Mouse (Mus musculus) forebrain, embryonic 16.5 days (tissue): ENCODE measurements around the gene Slco1b2. TPM values are rescaled to one million over a fixed set of nuclear protein-coding genes. Genes with fewer than 3 reads are reported as not detected.
"Not testable (repeated sequence)": the region's sequence is repeated elsewhere in the genome, so short reads cannot be mapped to it uniquely, and the experiment has no call there.

Experiments
- ATAC-seq: fragments of 200-750 bp; cut with Nextera tagmentation; 2 replicates; pipeline ENCODE4 v1.8.0; 2017; ENCODE audit warnings: mild to moderate bottlenecking, moderate library complexity
- H3K27ac ChIP-seq: fragments of 300-500 bp; sonication (generic); 2 replicates; pipeline ENCODE4 v1.5.1; 2014; ENCODE audit warnings: low read length, control low read depth
- H3K27me3 ChIP-seq: fragments of 300-500 bp; sonication (generic); replicated peaks from 2 replicates; pipeline ENCODE4 v1.6.1; 2014; ENCODE audit warnings: low read length; ENCODE audit not compliant: control insufficient read depth, insufficient read depth
- H3K36me3 ChIP-seq: fragments of 300-500 bp; sonication (generic); 2 replicates; pipeline ENCODE4 v1.6.1; 2014; ENCODE audit not compliant: control insufficient read depth, insufficient read depth
- H3K4me1 ChIP-seq: fragments of 300-500 bp; sonication (generic); replicated peaks from 2 replicates; pipeline ENCODE4 v1.6.1; 2014; ENCODE audit warnings: low read length; ENCODE audit not compliant: control insufficient read depth, insufficient read depth
- H3K4me2 ChIP-seq: fragments of 300-500 bp; sonication (generic); 2 replicates; pipeline ENCODE4 v1.6.1; 2014; ENCODE audit warnings: mild to moderate bottlenecking, low read length, control low read depth
- H3K4me3 ChIP-seq: fragments of 300-500 bp; sonication (generic); replicated peaks from 2 replicates; pipeline ENCODE4 v1.5.1; 2014; ENCODE audit warnings: mild to moderate bottlenecking, low read length, control low read depth
- H3K9ac ChIP-seq: fragments of 300-500 bp; sonication (generic); replicated peaks from 2 replicates; pipeline ENCODE4 v1.6.1; 2014; ENCODE audit warnings: low read depth, low read length, control low read depth
- H3K9me3 ChIP-seq: fragments of 300-500 bp; sonication (generic); 2 replicates; pipeline ENCODE4 v1.6.1; 2016; ENCODE audit warnings: low read length; ENCODE audit not compliant: control insufficient read depth
- WGBS: fragments of 180-500 bp; shearing (Covaris S2); extraction: QIAGEN DNeasy Blood & Tissue Kit; methylation state at CpG from one replicate; pipeline ENCODE4 v1.1.7; 2014; 5-methylcytosine and 5-hydroxymethylcytosine counted together
- polyA plus RNA-seq: library from polyadenylated mRNA; unstranded; fragments of >200 nt; fragmentation: Nextera tagmentation; extraction: Ambion mirVana; gene quantifications from 2 replicates; pipeline ENCODE4 v1.2.1, GENCODE M21; 2015

Gene Slco1b2
- not detected in 2 replicates for polyA plus RNA-seq

- Histone ChIP-seq H3K9me3 (no peaks in the 10 kb centered on the region), H3K4me2 (no peak within 1 kb of the TSS), H3K4me3 (no peak within 1 kb of the TSS), H3K27ac (no peak within 1 kb of the TSS), H3K36me3 (no peaks in the 10 kb centered on the region), H3K9ac (no peak within 1 kb of the TSS), H3K4me1 (no peaks in the 10 kb centered on the region), H3K27me3 (no peaks in the 10 kb centered on the region)
- no peak for ATAC-seq
- WGBS, result 88% methylated on average over 3 of the region's 3 CpGs
These were observed at the start of gene Slco1b2 for GRCm38 (mm10) chr6:141629291-141629690. Slco1b2 (plus strand) TSS chr6:141629518.

- H3K36me3 ChIP-seq, result no peaks in the 10 kb centered on the region
- H3K4me1 ChIP-seq, result no peaks in the 10 kb centered on the region
- WGBS, result 86% methylated on average over 1 of the region's 1 CpGs
- no peak for ATAC-seq
- no peaks in the 10 kb centered on the region for H3K9me3 ChIP-seq
- H3K27ac ChIP-seq, result no peak overlapping the region
- no peak overlapping the region for H3K4me3 ChIP-seq
- no peaks in the 10 kb centered on the region for H3K27me3 ChIP-seq
- no peak overlapping the region for H3K4me2 ChIP-seq
- H3K9ac ChIP-seq, result no peak overlapping the region
These were observed 44.4 kb upstream of the Slco1b2 start for GRCm38 (mm10) chr6:141584791-141585403.

GRCm38 (mm10) chr6:141590002-141590401 lies 39.3 kb upstream of the Slco1b2 start:
- no peak overlapping the region for H3K9ac ChIP-seq
- WGBS, result 21% methylated on average over 1 of the region's 1 CpGs
- no peaks in the 10 kb centered on the region for H3K4me1 ChIP-seq
- no peak overlapping the region for H3K4me2 ChIP-seq
- no peak overlapping the region for H3K27ac ChIP-seq
- H3K36me3 ChIP-seq, result no peaks in the 10 kb centered on the region
- no peak for ATAC-seq
- H3K27me3 ChIP-seq, result no peaks in the 10 kb centered on the region
- H3K9me3 ChIP-seq, result no peaks in the 10 kb centered on the region
- H3K4me3 ChIP-seq, result no peak overlapping the region

GRCm38 (mm10) chr6:141590598-141591200 lies 38.6 kb upstream of the Slco1b2 start:
- not testable (repeated sequence) for H3K27ac ChIP-seq, H3K36me3 ChIP-seq, H3K4me2 ChIP-seq, ATAC-seq, H3K4me1 ChIP-seq, H3K4me3 ChIP-seq, H3K9me3 ChIP-seq, H3K27me3 ChIP-seq, H3K9ac ChIP-seq
- 32% methylated on average over 4 of the region's 4 CpGs for whole genome bisulfite sequencing

GRCm38 (mm10) chr6:141596081-141596480 lies 33.2 kb upstream of the Slco1b2 start:
- Histone ChIP-seq H3K4me3 (no peak overlapping the region), H3K4me2 (no peak overlapping the region), H3K4me1 (no peaks in the 10 kb centered on the region), H3K27me3 (no peaks in the 10 kb centered on the region), H3K36me3 (no peaks in the 10 kb centered on the region), H3K27ac (no peak overlapping the region), H3K9ac (no peak overlapping the region), H3K9me3 (peaks cover 7% of the 10 kb centered on the region; the same call in 1 of the 2 replicates)
- WGBS, result 92% methylated on average over 2 of the region's 2 CpGs
- no peak for ATAC-seq

- Histone ChIP-seq H3K27ac (no peak overlapping the region), H3K9me3 (peaks cover 7% of the 10 kb centered on the region; the same call in 1 of the 2 replicates), H3K4me3 (no peak overlapping the region), H3K27me3 (no peaks in the 10 kb centered on the region), H3K4me2 (no peak overlapping the region), H3K9ac (no peak overlapping the region), H3K36me3 (no peaks in the 10 kb centered on the region), H3K4me1 (no peaks in the 10 kb centered on the region)
- 98% methylated on average over 2 of the region's 2 CpGs for WGBS
- no peak for ATAC-seq
These were observed 32.3 kb upstream of the Slco1b2 start for GRCm38 (mm10) chr6:141597037-141597436.

GRCm38 (mm10) chr6:141600940-141601339 lies 28.4 kb upstream of the Slco1b2 start:
- no peak for ATAC-seq
- no peak overlapping the region for H3K27ac ChIP-seq
- no peaks in the 10 kb centered on the region for H3K27me3 ChIP-seq
- H3K4me1 ChIP-seq, result no peaks in the 10 kb centered on the region
- H3K36me3 ChIP-seq, result no peaks in the 10 kb centered on the region
- 65% methylated on average over 9 of the region's 9 CpGs for WGBS
- H3K9ac ChIP-seq, result no peak overlapping the region
- H3K9me3 ChIP-seq, result peaks cover 7% of the 10 kb centered on the region; the same call in 1 of the 2 replicates
- no peak overlapping the region for H3K4me2 ChIP-seq
- H3K4me3 ChIP-seq, result no peak overlapping the region

- H3K27me3 ChIP-seq, result no peaks in the 10 kb centered on the region
- H3K9me3 ChIP-seq, result no peaks in the 10 kb centered on the region
- no peak overlapping the region for H3K9ac ChIP-seq
- no peak overlapping the region for H3K27ac ChIP-seq
- no peak for ATAC-seq
- no peak overlapping the region for H3K4me2 ChIP-seq
- H3K36me3 ChIP-seq, result no peaks in the 10 kb centered on the region
- 75% methylated on average over 2 of the region's 2 CpGs for WGBS
- H3K4me1 ChIP-seq, result no peaks in the 10 kb centered on the region
- no peak overlapping the region for H3K4me3 ChIP-seq
These were observed 18.5 kb upstream of the Slco1b2 start for GRCm38 (mm10) chr6:141610702-141611260.

GRCm38 (mm10) chr6:141614017-141614416 lies 15.3 kb upstream of the Slco1b2 start:
- Histone ChIP-seq H3K27ac (no peak overlapping the region), H3K9me3 (no peaks in the 10 kb centered on the region), H3K4me2 (no peak overlapping the region), H3K36me3 (no peaks in the 10 kb centered on the region), H3K4me1 (no peaks in the 10 kb centered on the region), H3K9ac (no peak overlapping the region), H3K4me3 (no peak overlapping the region), H3K27me3 (no peaks in the 10 kb centered on the region)
- no peak for ATAC-seq
